Mouse (Mus musculus) liver, embryonic 16.5 days (tissue): ENCODE measurements at regions not wholly inside any gene's neighbourhood (a gene's known extent, or its start where the extent isn't known, plus 50 kb on each side); places are given as distances from the start of the nearest gene placed in this dataset.
"Not testable (repeated sequence)": the region's sequence is repeated elsewhere in the genome, so short reads cannot be mapped to it uniquely, and the experiment has no call there.

Source experiments
- ATAC-seq: fragments of 200-750 bp; cut with Nextera tagmentation; 2 replicates; pipeline ENCODE4 v1.8.0; 2017; ENCODE audit warnings: low read depth, mild to moderate bottlenecking, moderate number of reproducible peaks, moderate library complexity
- H3K27ac ChIP-seq: fragments of 300-500 bp; sonication (generic); 2 replicates; pipeline ENCODE4 v1.5.1; 2014; ENCODE audit warnings: mild to moderate bottlenecking, low read length
- H3K27me3 ChIP-seq: fragments of 300-500 bp; sonication (generic); 2 replicates; pipeline ENCODE4 v1.6.1; 2014; ENCODE audit warnings: low read depth, low read length, mixed read lengths; ENCODE audit not compliant: control insufficient read depth, insufficient read depth
- H3K36me3 ChIP-seq: fragments of 300-500 bp; sonication (generic); 2 replicates; pipeline ENCODE4 v1.6.1; 2014; ENCODE audit warnings: mild to moderate bottlenecking; ENCODE audit not compliant: control insufficient read depth, insufficient read depth
- H3K4me1 ChIP-seq: fragments of 300-500 bp; sonication (generic); 2 replicates; pipeline ENCODE4 v1.6.1; 2014; ENCODE audit warnings: low read depth, low read length, mixed read lengths; ENCODE audit not compliant: control insufficient read depth
- H3K4me2 ChIP-seq: fragments of 300-500 bp; sonication (generic); 2 replicates; pipeline ENCODE4 v1.6.1; 2014; ENCODE audit warnings: low read depth, low read length, mixed read lengths
- H3K4me3 ChIP-seq: fragments of 300-500 bp; sonication (generic); 2 replicates; pipeline ENCODE4 v1.5.1; 2014; ENCODE audit warnings: low read depth, mild to moderate bottlenecking, low read length
- H3K9ac ChIP-seq: fragments of 300-500 bp; sonication (generic); 2 replicates; pipeline ENCODE4 v1.6.1; 2014; ENCODE audit warnings: low read depth, low read length
- H3K9me3 ChIP-seq: fragments of 300-500 bp; sonication (generic); replicated peaks from 2 replicates; pipeline ENCODE4 v1.6.1; 2016; ENCODE audit warnings: low read length; ENCODE audit not compliant: control insufficient read depth
- WGBS: fragments of 180-500 bp; shearing (Covaris S2); extraction: QIAGEN DNeasy Blood & Tissue Kit; methylation state at CpG from one replicate; pipeline ENCODE4 v1.1.7; 2014; ENCODE audit not compliant: insufficient replicate concordance; 5-methylcytosine and 5-hydroxymethylcytosine counted together

- 63% methylated on average over 3 of the region's 3 CpGs for WGBS
- Histone ChIP-seq H3K4me1 (no peaks in the 10 kb centered on the region), H3K9me3 (no peaks in the 10 kb centered on the region), H3K9ac (no peak overlapping the region), H3K27me3 (peaks cover 14% of the 10 kb centered on the region), H3K4me2 (no peak overlapping the region), H3K27ac (no peak overlapping the region), H3K36me3 (no peaks in the 10 kb centered on the region), H3K4me3 (no peak overlapping the region)
- ATAC-seq = no peak
These were observed 51.2 kb upstream of the Jarid2 start for GRCm38 (mm10) chr13:44678121-44678520.

GRCm38 (mm10) chr13:44679457-44679856, 49.8 kb upstream of the Jarid2 start:
- not testable (repeated sequence) for H3K9ac ChIP-seq, ATAC-seq, H3K4me3 ChIP-seq, H3K4me2 ChIP-seq, H3K9me3 ChIP-seq, H3K4me1 ChIP-seq, H3K27ac ChIP-seq, H3K36me3 ChIP-seq, H3K27me3 ChIP-seq
- 71% methylated on average over 7 of the region's 7 CpGs for WGBS
